Mouse (Mus musculus) cerebellum, adult 2 months (tissue): Measurements from ENCODE around the gene Enc1. TPM values are rescaled to one million over a fixed set of nuclear protein-coding genes. Genes with fewer than 3 reads are reported as not detected.
"Not testable (repeated sequence)": the region's sequence is repeated elsewhere in the genome, so short reads cannot be mapped to it uniquely, and the experiment has no call there.

Experiments
- DNase-seq, 2 experiments: peaks; one replicate each; pipeline ENCODE4 v3.0.0; 2021
- H3K27ac ChIP-seq: fragments of 200-500 bp; 2 replicates; pipeline ENCODE4 v1.5.1; 2012; ENCODE audit warnings: low read length, control low read depth, inconsistent platforms; ENCODE audit not compliant: insufficient read depth
- H3K27me3 ChIP-seq: fragments of 200-500 bp; 2 replicates; pipeline ENCODE4 v1.6.1; 2012; ENCODE audit warnings: inconsistent platforms, mild to moderate bottlenecking, low read length, moderate library complexity; ENCODE audit not compliant: control insufficient read depth, insufficient read depth
- H3K4me1 ChIP-seq: fragments of 200-500 bp; 2 replicates; pipeline ENCODE4 v1.6.1; 2011; ENCODE audit warnings: low read length; ENCODE audit not compliant: control insufficient read depth, insufficient read depth
- H3K4me3 ChIP-seq: fragments of 200-500 bp; replicated peaks from 2 replicates; pipeline ENCODE3; 2011; ENCODE audit warnings: mild to moderate bottlenecking, low read depth, low read length, control low read depth; ENCODE audit not compliant: insufficient read depth
- CTCF ChIP-seq: fragments of 200-500 bp; IDR thresholded peaks from 2 replicates; pipeline ENCODE4 v1.5.1; 2011; ENCODE audit warnings: low read depth, mild to moderate bottlenecking, control low read depth, low read length, moderate library complexity, borderline replicate concordance; ENCODE audit not compliant: insufficient read depth
- POLR2A ChIP-seq: fragments of 200-500 bp; IDR thresholded peaks from 2 replicates; pipeline ENCODE4 v1.6.1; 2011; ENCODE audit warnings: low read length, control low read depth, borderline replicate concordance; ENCODE audit not compliant: insufficient read depth
- WGBS: fragments of 180-500 bp; shearing (Covaris S2); methylation state at CpG from one replicate; pipeline ENCODE4 v1.1.7; 2018; 5-methylcytosine and 5-hydroxymethylcytosine counted together
- polyA plus RNA-seq: library from polyadenylated mRNA; depleted of rRNA; stranded (reverse); fragments of >200 nt; gene quantifications from 2 replicates; pipeline ENCODE4 v1.2.3, GENCODE M21; 2012

Gene Enc1
- polyA plus RNA-seq, 1 experiment = 20.2 TPM

- Histone ChIP-seq H3K27ac (no peak overlapping the region), H3K27me3 (peaks cover 2% of the 10 kb centered on the region; the same call in 1 of the 2 replicates), H3K4me3 (no peak overlapping the region), H3K4me1 (no peaks in the 10 kb centered on the region)
- TF ChIP-seq CTCF = no peak
- WGBS = 25% methylated on average over 6 of the region's 6 CpGs
- DNase-seq = no peak
Observed at GRCm38 (mm10) chr13:97255976-97256848, 15.3 kb downstream of the Enc1 start.

- no peak overlapping the region for H3K4me3 ChIP-seq
- no peak for DNase-seq
- TF ChIP-seq CTCF (no peak), POLR2A (no peak)
- no peaks in the 10 kb centered on the region for H3K4me1 ChIP-seq
- peaks cover 2% of the 10 kb centered on the region; the same call in 1 of the 2 replicates for H3K27me3 ChIP-seq
- 45% methylated on average over 12 of the region's 12 CpGs for WGBS
- no peak overlapping the region for H3K27ac ChIP-seq
Observed at GRCm38 (mm10) chr13:97256849-97257379, 16.0 kb downstream of the Enc1 start.

GRCm38 (mm10) chr13:97259271-97259670 lies 18.4 kb downstream of the Enc1 start:
- H3K4me1 ChIP-seq = no peaks in the 10 kb centered on the region
- no peak overlapping the region for H3K27ac ChIP-seq
- TF ChIP-seq CTCF = no peak
- no peak for TF ChIP-seq POLR2A
- H3K4me3 ChIP-seq = no peak overlapping the region
- 67% methylated on average over 16 of the region's 16 CpGs for WGBS
- DNase-seq = no peak
- H3K27me3 ChIP-seq = peaks cover 2% of the 10 kb centered on the region; the same call in 1 of the 2 replicates

GRCm38 (mm10) chr13:97260456-97261180 lies 19.7 kb downstream of the Enc1 start:
- TF ChIP-seq CTCF (no peak), POLR2A (no peak)
- no peak overlapping the region for H3K4me3 ChIP-seq
- H3K27ac ChIP-seq = no peak overlapping the region
- DNase-seq = no peak
- no peaks in the 10 kb centered on the region for H3K4me1 ChIP-seq
- WGBS = 61% methylated on average over 8 of the region's 8 CpGs
- H3K27me3 ChIP-seq = peaks cover 2% of the 10 kb centered on the region; the same call in 1 of the 2 replicates

- no peak overlapping the region for H3K4me3 ChIP-seq
- WGBS = 44% methylated on average over 8 of the region's 8 CpGs
- H3K27ac ChIP-seq = no peak overlapping the region
- TF ChIP-seq CTCF (no peak), POLR2A (no peak)
- peaks cover 2% of the 10 kb centered on the region; the same call in 1 of the 2 replicates for H3K27me3 ChIP-seq
- H3K4me1 ChIP-seq = no peaks in the 10 kb centered on the region
- no peak for DNase-seq
Observed at GRCm38 (mm10) chr13:97261549-97261948, 20.6 kb downstream of the Enc1 start.

- DNase-seq = no peak
- TF ChIP-seq CTCF (no peak), POLR2A (no peak)
- H3K27me3 ChIP-seq = no peaks in the 10 kb centered on the region
- no peak overlapping the region for H3K4me3 ChIP-seq
- no peak overlapping the region for H3K27ac ChIP-seq
- H3K4me1 ChIP-seq = no peaks in the 10 kb centered on the region
- WGBS = 93% methylated on average over 10 of the region's 10 CpGs
Observed at GRCm38 (mm10) chr13:97262676-97263075, 21.8 kb downstream of the Enc1 start.

DNA sequence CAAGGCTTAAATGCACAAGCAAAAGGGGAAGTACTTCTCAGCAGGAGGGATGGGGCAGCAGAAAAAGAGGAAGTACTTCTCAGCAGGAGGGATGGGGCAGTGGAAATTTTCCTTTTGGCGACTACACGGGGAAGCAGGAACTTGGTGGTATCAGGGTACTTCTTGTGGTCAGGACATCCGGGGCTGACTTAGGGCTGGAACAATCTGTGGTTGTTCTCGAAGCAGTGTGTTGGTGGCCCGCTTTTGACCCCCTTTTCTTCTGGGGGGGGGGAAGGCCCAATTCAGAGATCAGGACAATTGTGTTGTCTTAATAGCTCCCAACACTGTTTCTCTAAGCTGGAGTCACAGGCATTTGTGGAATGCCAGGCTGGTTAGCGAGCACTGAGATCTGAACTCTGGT lies 24.6 kb downstream of the Enc1 start:
- not testable (repeated sequence) for H3K4me3 ChIP-seq, H3K27me3 ChIP-seq, H3K4me1 ChIP-seq, DNase-seq, H3K27ac ChIP-seq
- WGBS = 81% methylated on average over 6 of the region's 6 CpGs
